Mouse (Mus musculus) heart, embryonic 14.5 days (tissue): ENCODE measurements around the gene Dcaf6. TPM values are rescaled to one million over a fixed set of nuclear protein-coding genes. Genes with fewer than 3 reads are reported as not detected.

ENCODE experiments used
- ATAC-seq: fragments of 200-750 bp; cut with Nextera tagmentation; 2 replicates; pipeline ENCODE4 v1.8.0; 2017; ENCODE audit warnings: low read depth, moderate TSS enrichment; ENCODE audit not compliant: insufficient number of reproducible peaks, insufficient read depth, low FRiP score
- H3K27ac ChIP-seq, 2 experiments: fragments of 200-500 bp in 1 of 2; fragments of 300-500 bp in 1 of 2; sonication (generic) in 1 of 2; replicated peaks in 1 of 2; 2 replicates each; pipeline ENCODE4 v1.5.1; 2012 to 2014; ENCODE audit warnings: low read depth in 2 of 2, low read length in 2 of 2, control low read depth in 1 of 2, mild to moderate bottlenecking in 1 of 2, mixed read lengths in 1 of 2; ENCODE audit not compliant: control insufficient read depth in 1 of 2, insufficient read depth in 1 of 2
- H3K27me3 ChIP-seq: fragments of 300-500 bp; sonication (generic); 2 replicates; pipeline ENCODE4 v1.6.1; 2014; ENCODE audit warnings: mild to moderate bottlenecking, low read length, control low read depth; ENCODE audit not compliant: control insufficient read depth, insufficient read depth
- H3K36me3 ChIP-seq: fragments of 300-500 bp; sonication (generic); 2 replicates; pipeline ENCODE4 v1.6.1; 2014; ENCODE audit warnings: mild to moderate bottlenecking, control low read depth, low read length, mixed read lengths; ENCODE audit not compliant: control insufficient read depth, insufficient read depth
- H3K4me1 ChIP-seq, 2 experiments: fragments of 200-500 bp in 1 of 2; fragments of 300-500 bp in 1 of 2; sonication (generic) in 1 of 2; 2 replicates each; pipeline ENCODE4 v1.6.1; 2012 to 2014; ENCODE audit warnings: low read length in 2 of 2, control low read depth in 1 of 2, mixed read lengths in 1 of 2; ENCODE audit not compliant: control insufficient read depth in 2 of 2, insufficient read depth in 2 of 2
- H3K4me2 ChIP-seq: fragments of 300-500 bp; sonication (generic); 2 replicates; pipeline ENCODE4 v1.6.1; 2014; ENCODE audit warnings: mild to moderate bottlenecking, low read length
- H3K4me3 ChIP-seq, 2 experiments: fragments of 200-500 bp in 1 of 2; fragments of 300-500 bp in 1 of 2; sonication (generic) in 1 of 2; 2 replicates each; pipeline ENCODE4 v1.5.1; 2012 to 2014; ENCODE audit warnings: low read length in 2 of 2, mild to moderate bottlenecking in 2 of 2, control low read depth in 1 of 2, low read depth in 1 of 2, moderate library complexity in 1 of 2; ENCODE audit not compliant: control insufficient read depth in 1 of 2, insufficient read depth in 1 of 2
- H3K9ac ChIP-seq: fragments of 300-500 bp; sonication (generic); 2 replicates; pipeline ENCODE4 v1.6.1; 2014; ENCODE audit warnings: mild to moderate bottlenecking, low read length
- H3K9me3 ChIP-seq: fragments of 300-500 bp; sonication (generic); 2 replicates; pipeline ENCODE4 v1.6.1; 2016; ENCODE audit warnings: low read length, control low read depth; ENCODE audit not compliant: control insufficient read depth
- WGBS: fragments of 180-500 bp; shearing (Covaris S2); extraction: QIAGEN DNeasy Blood & Tissue Kit; methylation state at CpG from one replicate; pipeline ENCODE4 v1.1.7; 2014; 5-methylcytosine and 5-hydroxymethylcytosine counted together
- polyA plus RNA-seq: library from polyadenylated mRNA; unstranded; fragments of >200 nt; fragmentation: Nextera tagmentation; extraction: Ambion mirVana; gene quantifications from 2 replicates; pipeline ENCODE4 v1.2.1, GENCODE M21; 2014

The Dcaf6 gene
- 21.6 and 24.7 TPM in 2 replicates for polyA plus RNA-seq

DNA sequence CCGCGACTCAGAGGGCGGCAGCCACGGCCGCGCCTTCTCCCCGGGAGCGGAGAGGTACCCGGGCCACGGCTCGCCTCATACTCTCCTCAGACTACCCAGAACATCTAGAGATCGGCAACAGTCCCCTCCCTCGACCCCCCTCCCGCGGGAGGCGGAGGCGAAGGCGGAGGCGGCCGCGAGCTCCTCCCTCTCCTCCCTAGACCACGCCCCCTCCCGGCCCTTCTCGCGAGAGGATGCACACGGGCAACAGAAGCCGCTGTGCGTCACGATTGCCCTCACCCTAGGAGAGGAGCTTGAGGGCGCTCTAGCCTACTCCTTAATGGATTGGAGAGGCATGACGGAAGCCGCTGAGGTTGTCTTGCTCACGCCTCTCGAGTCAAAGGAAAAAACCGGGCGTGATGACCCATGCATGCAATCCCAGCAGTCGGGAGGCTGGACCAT lies at the start of gene Dcaf6, which contains the start of gene Mpc2:
Dcaf6 (minus strand) TSS at position 116 of the 441 bp plus-strand sequence.
Mpc2 (plus strand) TSS at position 278 of the 441 bp plus-strand sequence.
- H3K9ac ChIP-seq: peak within 1 kb of the TSS; percentile 90
- peak within 1 kb of the TSS; percentile 80 for H3K4me2 ChIP-seq
- no peaks in the 10 kb centered on the region for H3K9me3 ChIP-seq
- H3K4me1 ChIP-seq: peaks cover 2 to 5% of the 10 kb centered on the region in 2 experiments; a peak in 3 of 4 replicates
- H3K27ac ChIP-seq: peak within 1 kb of the TSS; percentile 99
- no peaks in the 10 kb centered on the region for H3K36me3 ChIP-seq
- WGBS: under 1% methylated on average over 34 of the region's 37 CpGs
- no peaks in the 10 kb centered on the region for H3K27me3 ChIP-seq
- ATAC-seq: peak; percentile 89
- H3K4me3 ChIP-seq: peak within 1 kb of the TSS; percentile 94 to 97

DNA sequence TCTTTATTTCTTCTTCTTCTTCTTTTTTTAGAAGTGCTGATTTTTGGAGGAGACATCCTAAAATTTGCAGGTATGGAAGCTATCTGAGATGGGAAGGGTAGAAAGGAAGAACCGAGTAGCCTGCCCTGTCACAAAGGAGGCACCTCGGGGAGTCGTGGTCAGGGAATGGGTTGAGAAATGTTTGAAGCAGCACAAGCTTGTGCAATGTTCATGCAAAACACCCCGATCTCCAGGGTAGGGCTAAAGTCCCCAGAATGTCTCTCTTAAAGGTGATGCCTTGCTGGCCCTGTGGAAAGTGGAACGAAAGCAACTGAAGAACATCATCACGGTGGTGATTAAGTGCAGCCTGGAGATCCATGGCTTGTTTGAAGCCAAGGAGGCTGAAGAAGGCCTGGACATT lies 46.0 kb upstream of the Dcaf6 start:
- H3K4me2 ChIP-seq: no peak overlapping the region
- 81% methylated on average over 6 of the region's 6 CpGs for WGBS

DNA sequence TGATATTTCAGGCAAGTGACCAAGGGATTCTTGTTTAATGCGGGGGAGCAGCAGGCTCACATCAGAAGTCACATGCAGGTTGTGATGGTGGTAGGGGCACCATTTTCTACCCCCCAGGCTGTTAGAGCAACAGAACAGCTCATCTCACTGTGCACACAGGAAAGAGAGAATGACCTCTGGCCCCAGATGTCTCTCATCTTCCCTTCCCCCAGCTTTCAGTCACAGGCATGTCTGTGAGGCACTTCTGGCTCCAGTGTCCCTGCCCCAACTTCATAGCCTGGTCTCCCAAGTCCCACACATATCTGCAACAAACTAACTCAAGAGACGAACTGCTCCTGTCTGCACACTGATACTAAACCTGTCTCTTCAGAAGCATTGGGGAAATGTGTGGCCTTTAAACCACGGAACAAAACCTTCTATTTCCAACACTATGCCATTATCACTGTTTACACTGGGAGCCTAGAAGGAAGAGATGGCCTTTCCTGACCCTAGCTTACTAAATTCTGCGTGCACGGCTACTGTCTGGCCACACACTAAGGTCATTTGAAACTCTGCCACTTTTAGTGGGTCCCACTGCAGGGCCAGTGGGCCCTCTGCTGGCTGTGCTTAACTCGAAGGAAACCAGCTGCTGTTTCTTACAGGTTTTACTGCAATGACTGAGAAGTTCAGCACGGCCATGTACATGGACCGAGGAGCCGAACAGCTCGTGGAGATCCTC lies 43.2 kb upstream of the Dcaf6 start:
- 33% methylated on average over 10 of the region's 10 CpGs for WGBS
- H3K9me3 ChIP-seq: no peaks in the 10 kb centered on the region
- H3K27me3 ChIP-seq: no peaks in the 10 kb centered on the region
- no peaks in the 10 kb centered on the region for H3K36me3 ChIP-seq
- H3K4me1 ChIP-seq: no peaks in the 10 kb centered on the region
- no peak for ATAC-seq
- no peak overlapping the region for H3K27ac ChIP-seq
- no peak overlapping the region for H3K4me2 ChIP-seq
- no peak overlapping the region for H3K9ac ChIP-seq
- no peak overlapping the region for H3K4me3 ChIP-seq

More for the DNA sequence above, 46.0 kb upstream of the Dcaf6 start:
- no peak overlapping the region for H3K27ac ChIP-seq
- no peaks in the 10 kb centered on the region for H3K27me3 ChIP-seq
- H3K4me3 ChIP-seq: no peak overlapping the region
- ATAC-seq: no peak
- no peaks in the 10 kb centered on the region for H3K36me3 ChIP-seq
- no peaks in the 10 kb centered on the region for H3K9me3 ChIP-seq
- H3K4me1 ChIP-seq: no peaks in the 10 kb centered on the region
- H3K9ac ChIP-seq: no peak overlapping the region

DNA sequence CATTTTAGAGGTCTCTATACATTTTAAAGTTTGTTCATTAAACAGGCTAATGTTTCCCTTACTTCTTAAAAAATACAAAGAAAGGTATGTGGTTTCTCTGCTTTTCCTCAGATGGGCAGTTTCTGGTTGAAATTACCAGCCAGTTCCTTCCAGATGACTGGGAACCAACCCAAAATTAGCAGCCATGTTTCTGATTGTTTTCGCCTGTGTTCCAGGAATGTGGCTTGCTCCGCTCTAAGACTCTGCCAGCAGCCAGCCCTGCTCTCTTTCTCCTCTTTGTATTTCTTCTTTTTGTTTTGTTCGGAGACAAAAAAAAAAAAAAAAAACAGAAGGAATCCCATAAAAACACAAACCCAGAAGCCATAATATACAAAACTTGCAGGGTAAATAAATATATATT lies 38.6 kb upstream of the Dcaf6 start:
- 48% methylated on average over 3 of the region's 3 CpGs for WGBS
- ATAC-seq: no peak
- H3K36me3 ChIP-seq: no peaks in the 10 kb centered on the region
- H3K9ac ChIP-seq: no peak overlapping the region
- H3K4me3 ChIP-seq: no peak overlapping the region
- no peaks in the 10 kb centered on the region for H3K4me1 ChIP-seq
- H3K9me3 ChIP-seq: no peaks in the 10 kb centered on the region
- H3K27ac ChIP-seq: no peak overlapping the region
- H3K27me3 ChIP-seq: no peaks in the 10 kb centered on the region
- no peak overlapping the region for H3K4me2 ChIP-seq

DNA sequence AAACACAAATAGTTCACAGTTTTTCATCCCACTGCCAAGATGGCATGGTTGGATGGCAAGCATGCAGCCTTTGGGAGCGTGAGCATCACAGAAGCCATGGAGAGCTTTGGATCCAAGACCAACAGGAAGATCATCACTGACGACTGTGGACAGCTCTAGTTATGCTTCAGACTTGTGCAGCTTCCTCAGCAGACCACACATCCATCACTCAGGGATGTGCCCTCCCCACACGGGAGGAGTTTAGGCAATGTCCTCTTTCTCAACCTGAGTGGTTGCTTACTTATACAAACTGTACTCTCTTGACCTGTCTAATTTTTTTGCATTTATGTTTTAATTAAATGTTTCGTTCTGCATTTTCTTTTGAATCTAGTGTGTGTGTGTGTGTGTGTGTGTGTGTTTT lies 28.9 kb upstream of the Dcaf6 start:
- no peak overlapping the region for H3K9ac ChIP-seq
- peaks cover 3% of the 10 kb centered on the region; the same call in 1 of the 2 replicates for H3K36me3 ChIP-seq
- no peaks in the 10 kb centered on the region for H3K27me3 ChIP-seq
- ATAC-seq: no peak
- no peaks in the 10 kb centered on the region for H3K4me1 ChIP-seq
- H3K9me3 ChIP-seq: no peaks in the 10 kb centered on the region
- H3K27ac ChIP-seq: no peak overlapping the region
- no peak overlapping the region for H3K4me3 ChIP-seq
- 76% methylated on average over 4 of the region's 4 CpGs for WGBS
- H3K4me2 ChIP-seq: no peak overlapping the region

DNA sequence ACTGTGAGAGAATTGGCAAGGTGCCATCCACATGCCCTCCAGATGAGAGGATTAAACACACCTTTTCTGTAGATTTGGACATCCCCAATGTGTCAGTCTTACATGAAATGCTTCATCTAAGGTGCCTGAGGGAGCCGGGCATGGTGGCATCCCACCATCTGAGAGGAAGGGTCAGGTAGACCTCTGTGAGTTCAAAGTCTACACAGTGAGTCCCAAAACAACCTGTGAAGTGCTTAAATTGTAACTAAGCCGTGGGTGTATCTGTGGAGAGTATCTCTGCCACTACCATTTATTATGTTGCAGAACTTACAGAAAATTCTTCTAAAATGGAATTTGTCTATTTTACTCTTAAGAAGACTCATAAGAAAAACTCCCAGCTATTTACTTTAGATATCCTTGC lies 25.8 kb upstream of the Dcaf6 start:
- no peak overlapping the region for H3K4me2 ChIP-seq
- no peaks in the 10 kb centered on the region for H3K27me3 ChIP-seq
- no peak for ATAC-seq
- no peaks in the 10 kb centered on the region for H3K4me1 ChIP-seq
- no peak overlapping the region for H3K4me3 ChIP-seq
- no peak overlapping the region for H3K27ac ChIP-seq
- 85% methylated on average over 2 of the region's 2 CpGs for WGBS
- no peak overlapping the region for H3K9ac ChIP-seq
- peaks cover 27% of the 10 kb centered on the region for H3K36me3 ChIP-seq
- no peaks in the 10 kb centered on the region for H3K9me3 ChIP-seq

DNA sequence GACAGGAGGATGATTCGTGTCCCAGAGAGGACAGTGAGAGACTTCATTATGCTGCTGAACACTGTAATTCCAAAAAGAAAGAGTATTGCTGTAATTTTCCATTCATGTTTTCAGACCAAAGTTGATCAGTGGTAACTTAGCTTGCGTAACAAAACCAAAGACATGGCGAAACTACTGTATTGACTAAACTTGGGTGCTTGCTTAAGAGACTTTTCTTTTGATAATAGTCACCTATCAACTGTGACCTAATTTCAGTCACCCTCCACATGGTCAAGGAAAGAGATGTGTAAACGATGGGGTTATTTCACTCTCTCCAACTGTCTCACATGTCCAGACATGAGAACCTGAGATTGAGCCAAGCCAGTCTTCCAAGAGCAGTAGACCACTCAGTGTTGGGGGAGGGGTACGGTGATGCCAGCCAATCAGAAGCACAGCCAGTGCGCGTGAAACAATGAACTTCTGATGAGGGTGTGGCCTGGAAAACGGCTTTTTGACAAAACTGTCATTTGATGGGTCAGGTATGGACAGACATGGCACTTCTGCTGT lies 24.5 kb upstream of the Dcaf6 start, which contains the start of gene Adcy10:
Adcy10 (plus strand) TSS at position 496 of the 546 bp plus-strand sequence.
- H3K27ac ChIP-seq: no peak within 1 kb of the TSS
- no peak within 1 kb of the TSS for H3K4me3 ChIP-seq
- no peak within 1 kb of the TSS for H3K9ac ChIP-seq
- no peaks in the 10 kb centered on the region for H3K9me3 ChIP-seq
- H3K4me2 ChIP-seq: no peak within 1 kb of the TSS
- peaks cover 40% of the 10 kb centered on the region for H3K36me3 ChIP-seq
- H3K4me1 ChIP-seq: no peaks in the 10 kb centered on the region
- WGBS: 88% methylated on average over 8 of the region's 8 CpGs
- ATAC-seq: no peak
- no peaks in the 10 kb centered on the region for H3K27me3 ChIP-seq
